Mouse (Mus musculus) heart, adult 8-10 months (tissue): ENCODE results near the gene B3gnt2. TPM values are rescaled to one million over a fixed set of nuclear protein-coding genes. Genes with fewer than 3 reads are reported as not detected.
A peak's percentile ranks its signal among the peaks of the same experiment; 100 is the strongest.

Experiments used
- DNase-seq: peaks from one replicate; pipeline ENCODE4 v3.0.0; 2022; ENCODE audit warnings: low spot score
- total RNA-seq, 4 experiments: library from RNA; stranded (reverse); gene quantifications; 2 replicates each; pipeline ENCODE4 v1.2.4; 2022

The B3gnt2 gene
- total RNA-seq, 4 experiments from 2014 or later, result 3.0 to 9.4 (median 6.9) TPM

GRCm38 (mm10) chr11:22733936-22734335 lies 126.8 kb downstream of the B3gnt2 start:
- DNase-seq, result no peak

- no peak for DNase-seq
Observed at GRCm38 (mm10) chr11:22732907-22733306, 127.9 kb downstream of the B3gnt2 start.

GRCm38 (mm10) chr11:22723096-22723495 lies 137.7 kb downstream of the B3gnt2 start:
- DNase-seq, result no peak

GRCm38 (mm10) chr11:22720096-22720495 lies 140.7 kb downstream of the B3gnt2 start:
- no peak for DNase-seq

- no peak for DNase-seq
Observed at GRCm38 (mm10) chr11:22719570-22719969, 141.2 kb downstream of the B3gnt2 start.

GRCm38 (mm10) chr11:22718036-22718435 lies 142.7 kb downstream of the B3gnt2 start:
- no peak for DNase-seq

GRCm38 (mm10) chr11:22711327-22711726 lies 149.4 kb downstream of the B3gnt2 start:
- DNase-seq, result no peak

- DNase-seq, result peak; percentile 28
Observed at GRCm38 (mm10) chr11:22710596-22710995, 150.2 kb downstream of the B3gnt2 start.

Other genes starting within 250 kb of the B3gnt2 start
- gene Zrsr1, start 111.0 kb upstream of the B3gnt2 start, total RNA-seq, result 10 to 100 TPM; 19.1 to 29.4 (median 20.6) TPM
- gene Gm28048, start 121.1 kb upstream of the B3gnt2 start, total RNA-seq, result 1 to 10 TPM; 2.4 to 7.1 (median 4.1) TPM
- gene Commd1, start 121.4 kb upstream of the B3gnt2 start, total RNA-seq, result 100 to 1,000 TPM; 133 to 141 (median 141) TPM
- 100 to 1,000 TPM in 3 of 4 experiments, 10 to 100 TPM in 1; 91.9 to 116 (median 105) TPM for gene Cct4, start 129.6 kb upstream of the B3gnt2 start, total RNA-seq
- gene Fam161a, start 146.6 kb upstream of the B3gnt2 start, total RNA-seq, result 1 to 10 TPM in 3 of 4 experiments, under 1 TPM in 1; 0.79 to 2.2 (median 1.6) TPM